Mouse (Mus musculus) liver, postnatal 0 days (tissue): ENCODE results near the gene Asb8.

Experiments
- CTCF ChIP-seq: sonication (generic); IDR thresholded peaks from 2 replicates; pipeline ENCODE4 v1.5.1; 2016; ENCODE audit warnings: antibody characterized with exemption, low read depth
- EP300 ChIP-seq: IDR thresholded peaks from 2 replicates; pipeline ENCODE4 v1.6.1; 2016; ENCODE audit warnings: antibody characterized with exemption, low read depth, mild to moderate bottlenecking

- TF ChIP-seq EP300 (no peak), CTCF (no peak)
Observed at GRCm38 (mm10) chr15:98142515-98142914, 22.9 kb downstream of the Asb8 start.
